Mouse (Mus musculus) heart, adult 8-10 months (tissue): ENCODE data around the gene Ifit1. TPM values are rescaled to one million over a fixed set of nuclear protein-coding genes. Genes with fewer than 3 reads are reported as not detected.
"Not testable (repeated sequence)": the region's sequence is repeated elsewhere in the genome, so short reads cannot be mapped to it uniquely, and the experiment has no call there.

Experiments
- DNase-seq: peaks from one replicate; pipeline ENCODE4 v3.0.0; 2022; ENCODE audit warnings: low spot score
- total RNA-seq, 4 experiments: library from RNA; stranded (reverse); gene quantifications; 2 replicates each; pipeline ENCODE4 v1.2.4; 2022

Gene Ifit1
- 1 to 10 TPM in 2 of 4 experiments, under 1 TPM in 2; 0.90 to 1.3 (median 1.0) TPM for total RNA-seq

GRCm38 (mm10) chr19:34640623-34641022 is at the start of gene Ifit1, which contains the start of gene Ifit1bl2:
TSS of gene Ifit1 (plus strand) at chr19:34640871.
TSS of gene Ifit1bl2 (minus strand) at chr19:34640743.
- DNase-seq: peak; percentile 63

GRCm38 (mm10) chr19:34593456-34593855 is 47.2 kb upstream of the Ifit1 start:
- DNase-seq: no peak

- DNase-seq: not testable (repeated sequence)
These were observed 46.1 kb upstream of the Ifit1 start for GRCm38 (mm10) chr19:34594523-34594922.

- no peak for DNase-seq
These were observed 43.9 kb upstream of the Ifit1 start for GRCm38 (mm10) chr19:34596811-34597210.

GRCm38 (mm10) chr19:34598341-34598740 is 42.3 kb upstream of the Ifit1 start:
- peak; percentile 81 for DNase-seq

- not testable (repeated sequence) for DNase-seq
These were observed 41.4 kb upstream of the Ifit1 start for GRCm38 (mm10) chr19:34599250-34599649.

GRCm38 (mm10) chr19:34601888-34602287 is 38.8 kb upstream of the Ifit1 start, which contains the start of gene Ifit1bl1:
TSS of gene Ifit1bl1 (minus strand) at chr19:34601956.
- not testable (repeated sequence) for DNase-seq

- DNase-seq: no peak
These were observed 35.2 kb upstream of the Ifit1 start for GRCm38 (mm10) chr19:34605472-34605871.

- DNase-seq: peak; percentile 71
These were observed 33.2 kb upstream of the Ifit1 start, which contains the start of gene Ifit3b for GRCm38 (mm10) chr19:34607237-34608051. TSS of gene Ifit3b (plus strand) at chr19:34607970.

- DNase-seq: not testable (repeated sequence)
These were observed 30.6 kb upstream of the Ifit1 start for GRCm38 (mm10) chr19:34610118-34610517.

GRCm38 (mm10) chr19:34612243-34613001 is 28.2 kb upstream of the Ifit1 start:
- not testable (repeated sequence) for DNase-seq

- no peak for DNase-seq
These were observed 19.8 kb upstream of the Ifit1 start for GRCm38 (mm10) chr19:34620871-34621270.

GRCm38 (mm10) chr19:34623781-34624180 is 16.9 kb upstream of the Ifit1 start:
- no peak for DNase-seq

GRCm38 (mm10) chr19:34624663-34625062 is 16.0 kb upstream of the Ifit1 start:
- DNase-seq: no peak

- no peak for DNase-seq
These were observed 13.2 kb upstream of the Ifit1 start for GRCm38 (mm10) chr19:34627496-34627895.

- no peak for DNase-seq
These were observed 9.2 kb upstream of the Ifit1 start for GRCm38 (mm10) chr19:34631487-34631886.

- DNase-seq: no peak
These were observed 7.2 kb upstream of the Ifit1 start for GRCm38 (mm10) chr19:34633484-34633883.

- peak; percentile 70 for DNase-seq
These were observed 3.6 kb upstream of the Ifit1 start for GRCm38 (mm10) chr19:34636933-34637557.

GRCm38 (mm10) chr19:34642616-34643015 is 1.9 kb downstream of the Ifit1 start:
- DNase-seq: no peak

- not testable (repeated sequence) for DNase-seq
These were observed 7.0 kb downstream of the Ifit1 start for GRCm38 (mm10) chr19:34647630-34648029.

- DNase-seq: no peak
These were observed 9.6 kb downstream of the Ifit1 start for GRCm38 (mm10) chr19:34650276-34650675.

GRCm38 (mm10) chr19:34650997-34651396 is 10.3 kb downstream of the Ifit1 start:
- no peak for DNase-seq
